ENCODE assay signal across 9 mouse cellular contexts in genomic region chr14:123659921-123660385, GRCm38 (mm10). TPM values are rescaled to one million over a fixed set of nuclear protein-coding genes. Genes with fewer than 3 reads are reported as not detected.
DNase-seq lines count a peak whose midpoint lies in the region; ATAC-seq lines count a peak whose summit lies in the region.
"Had no signal": no experiment of that assay in that cellular context is flagged by ENCODE, and none has a peak within 500 bp of the region (broad histone marks: within the 10 kb centered on the region; RNA-seq: fewer than 3 reads in every experiment).

Gene Itgbl1 (plus strand): TSS chr14:123659971.

- no peaks in the 10 kb centered on the region for H3K9me3 ChIP-seq in liver, embryonic 11.5 days (ENCODE audit: control insufficient read depth, low read length)
- H3K9me3 ChIP-seq: liver, embryonic 13.5 days had no signal

- H3K36me3 ChIP-seq in liver, embryonic 11.5 days (ENCODE audit: control insufficient read depth, insufficient read depth, low read length), result no peaks in the 10 kb centered on the region
- H3K36me3 ChIP-seq: liver, embryonic 13.5 days had no signal

- WGBS in liver, embryonic 11.5 days, result 44% methylated on average over 7 of the region's 7 CpGs

- no peak within 1 kb of the TSS for H3K9ac ChIP-seq in liver, embryonic 11.5 days (ENCODE audit: low read depth, low read length)
- H3K9ac ChIP-seq: liver, embryonic 13.5 days had no signal

- H3K4me3 ChIP-seq in liver, embryonic 11.5 days (ENCODE audit: low read depth, low read length), result no peak within 1 kb of the TSS
- H3K4me3 ChIP-seq: liver, embryonic 13.5 days had no signal

- no peaks in the 10 kb centered on the region for H3K27me3 ChIP-seq in liver, embryonic 11.5 days (replicated peaks; ENCODE audit: control insufficient read depth, insufficient read depth, low read length)
- H3K27me3 ChIP-seq: liver, embryonic 13.5 days had no signal

- no peak within 1 kb of the TSS for H3K4me2 ChIP-seq in liver, embryonic 11.5 days
- H3K4me2 ChIP-seq: liver, embryonic 13.5 days had no signal

- no peak within 1 kb of the TSS for H3K27ac ChIP-seq in liver, embryonic 11.5 days (ENCODE audit: low read depth, low read length)
- H3K27ac ChIP-seq: liver, embryonic 13.5 days had no signal

- no peaks in the 10 kb centered on the region for H3K4me1 ChIP-seq in liver, embryonic 11.5 days (replicated peaks; ENCODE audit: control insufficient read depth, insufficient read depth, low read length)
- H3K4me1 ChIP-seq: liver, embryonic 13.5 days had no signal

- peak; percentile 56; the same call in 1 of the 2 replicates for ATAC-seq in cerebellum, adult (ENCODE audit: insufficient number of reproducible peaks, low FRiP score, low TSS enrichment)
- ATAC-seq in liver, embryonic 11.5 days (replicated peaks; ENCODE audit: low FRiP score), result no peak

- DNase-seq in embryo, embryonic 11.5 days (ENCODE audit: low read depth, low spot score), result peak; percentile 1
- peak; percentile 46 to 49 for DNase-seq in heart, adult 18-20 months
- DNase-seq in layer of hippocampus, adult 9-11 months, result peak; percentile 65
- DNase-seq in retina, postnatal 1 day, result peak; percentile 14
- DNase-seq in liver, embryonic 11.5 days (ENCODE audit: low spot score), result no peak
- DNase-seq in natural killer cell, adult 2 months (ENCODE audit: low spot score in 2 of 2), result no peak
- no peak for DNase-seq in lung, adult 18-20 months
- DNase-seq: liver, embryonic 13.5 days had no signal

RNA-seq across cellular contexts. Expression of gene Itgbl1, which starts in this region (rescaled TPM):
- 1 to 10 TPM; 3.0 to 4.3 TPM for total RNA-seq in heart, adult 18-20 months (2021)
- polyA plus RNA-seq in liver, embryonic 11.5 days (2014; fragmentation: Nextera tagmentation; extraction: Ambion mirVana), result 0.08 TPM in 1 of 2 replicates, not detected in the other

Comparison
In these comparisons a context has a peak if more than half of its experiments do, and no peak if none do; other contexts are left out.
1. DNase-seq: peak in embryo, embryonic 11.5 days (single experiment), heart, adult 18-20 months (2 of 2), layer of hippocampus, adult 9-11 months (single experiment) and retina, postnatal 1 day (single experiment); none in liver, embryonic 11.5 days (single experiment), natural killer cell, adult 2 months (0 of 2) and lung, adult 18-20 months (0 of 2).